15 mouse cellular contexts compared by ENCODE assay signal in the genomic region with DNA sequence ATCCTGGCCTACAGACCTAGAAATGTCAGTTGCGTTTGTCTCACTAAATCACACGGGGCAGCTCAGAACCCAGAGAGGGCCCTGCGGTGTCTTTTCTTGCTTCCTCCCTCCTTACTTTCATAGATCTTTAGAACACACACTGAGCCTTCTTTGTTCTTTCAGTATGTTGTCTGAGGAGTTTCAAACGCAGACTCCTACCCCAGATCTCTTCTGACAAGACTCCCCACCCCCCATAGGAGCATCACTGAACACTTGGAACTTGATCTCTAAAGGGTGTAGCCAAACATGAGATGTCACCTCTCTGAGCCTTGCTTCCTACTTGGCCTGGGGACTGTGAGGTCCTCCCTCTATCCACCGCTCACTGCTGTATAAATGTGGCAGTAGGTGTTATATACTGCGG.
DNase-seq lines count a peak whose midpoint lies in the region; ATAC-seq and TF ChIP-seq lines count a peak whose summit lies in the region.
"Had no signal": no experiment of that assay in that cellular context is flagged by ENCODE, and none has a peak within 500 bp of the region (broad histone marks: within the 10 kb centered on the region; RNA-seq: fewer than 3 reads in every experiment).

No protein-coding gene starts in this region.

- no peaks in the 10 kb centered on the region for H3K27me3 ChIP-seq in kidney, embryonic 16.5 days (ENCODE audit: insufficient read depth, low read length)
- no peaks in the 10 kb centered on the region for H3K27me3 ChIP-seq in forebrain, postnatal 0 days (ENCODE audit: insufficient read depth, low read length)
- H3K27me3 ChIP-seq: intestine, embryonic 15.5 days; limb, embryonic 13.5 days had no signal

- 52% methylated on average over 6 of the region's 6 CpGs for WGBS in kidney, embryonic 16.5 days
- 54% methylated on average over 6 of the region's 6 CpGs for WGBS in forebrain, postnatal 0 days

- no peak overlapping the region for H3K4me3 ChIP-seq in kidney, embryonic 16.5 days (ENCODE audit: low read length)
- H3K4me3 ChIP-seq in forebrain, postnatal 0 days (ENCODE audit: low read depth, low read length), result no peak overlapping the region
- H3K4me3 ChIP-seq: intestine, embryonic 15.5 days; limb, embryonic 13.5 days; myocyte had no signal

- 0 out of 2 replicates have a peak overlapping the region, but pooled peaks have one; percentile 11 for H3K9ac ChIP-seq in kidney, embryonic 16.5 days (replicated peaks; ENCODE audit: low read length)
- 0 out of 2 replicates have a peak overlapping the region, but pooled peaks have one; percentile 10 for H3K9ac ChIP-seq in forebrain, postnatal 0 days
- H3K9ac ChIP-seq: intestine, embryonic 15.5 days; limb, embryonic 13.5 days; liver, postnatal 0 days had no signal

- no peak for TF ChIP-seq CTCF in forebrain, postnatal 0 days (IDR thresholded peaks at IDR 0.05; ENCODE audit: low read depth)

- H3K4me2 ChIP-seq in kidney, embryonic 16.5 days (replicated peaks; ENCODE audit: low read depth, low read length), result no peak overlapping the region
- no peak overlapping the region for H3K4me2 ChIP-seq in forebrain, postnatal 0 days (ENCODE audit: low read depth)
- H3K4me2 ChIP-seq: intestine, embryonic 15.5 days; limb, embryonic 13.5 days had no signal

- no peak overlapping the region for H3K27ac ChIP-seq in kidney, embryonic 16.5 days (ENCODE audit: low read length)
- H3K27ac ChIP-seq in forebrain, postnatal 0 days (ENCODE audit: low read depth, low read length), result peak overlapping the region; percentile 78
- H3K27ac ChIP-seq: intestine, embryonic 15.5 days; limb, embryonic 13.5 days had no signal

- no peak for ATAC-seq in kidney, embryonic 16.5 days (ENCODE audit: low FRiP score, low TSS enrichment)
- peak; percentile 10; the same call in 1 of the 2 replicates for ATAC-seq in forebrain, postnatal 0 days
- ATAC-seq in erythroblast, adult 5-6 weeks (replicated peaks; ENCODE audit: low FRiP score, poor library complexity, severe bottlenecking), result no peak
- ATAC-seq: intestine, embryonic 15.5 days; liver, postnatal 0 days; Patski had no signal

- no peak for DNase-seq in kidney, postnatal 4 days
- peak; percentile 86 for DNase-seq in CD4-positive helper T cell, adult 2 months (ENCODE audit: low read depth, low spot score)
- peak; percentile 91 for DNase-seq in T-cell, adult 2 months (ENCODE audit: low spot score)
- DNase-seq in forebrain, postnatal 0 days, result no peak
- no peak for DNase-seq in right cerebral cortex, postnatal 14 days
- DNase-seq: adrenal gland, adult 8-10 months; cerebellum, postnatal 36 days; kidney, postnatal 10 days; liver, postnatal 0 days had no signal

- H3K9me3 ChIP-seq in kidney, embryonic 16.5 days (ENCODE audit: low read length), result peaks cover 12% of the 10 kb centered on the region
- H3K9me3 ChIP-seq in forebrain, postnatal 0 days (ENCODE audit: low read length), result no peaks in the 10 kb centered on the region

- no peaks in the 10 kb centered on the region for H3K4me1 ChIP-seq in kidney, embryonic 16.5 days (ENCODE audit: insufficient read depth, low read length)
- H3K4me1 ChIP-seq in forebrain, postnatal 0 days (ENCODE audit: insufficient read depth), result peaks cover 14% of the 10 kb centered on the region; the same call in 1 of the 2 replicates

- peaks cover 14% of the 10 kb centered on the region for H3K36me3 ChIP-seq in kidney, embryonic 16.5 days (ENCODE audit: insufficient read depth, low read length)
- H3K36me3 ChIP-seq in forebrain, postnatal 0 days (ENCODE audit: insufficient read depth), result peaks cover 11% of the 10 kb centered on the region

Comparison
In these comparisons a context has a peak if more than half of its experiments do, and no peak if none do; other contexts are left out.
1. DNase-seq: peak in CD4-positive helper T cell, adult 2 months (single experiment) and T-cell, adult 2 months (single experiment); none in kidney, postnatal 4 days (0 of 2), forebrain, postnatal 0 days (single experiment) and right cerebral cortex, postnatal 14 days (single experiment).